Mouse (Mus musculus): ENCODE data around the gene Olfr1489.

GRCm38 (mm10) chr19:13631321-13631720 is at the start of gene Olfr1489:
- TF ChIP-seq CTCF (IDR thresholded peaks at IDR 0.05; ENCODE audit: extremely low read depth, insufficient read depth, low read length) (no peak), POLR2A (IDR thresholded peaks at IDR 0.05; ENCODE audit: extremely low read depth, insufficient read depth, low read length) (no peak)
